In genomic region chr7:132734222-132734621, GRCm38 (mm10) we compare ENCODE assay signal across 12 mouse cellular contexts.
DNase-seq lines count a peak whose midpoint lies in the region; ATAC-seq and TF ChIP-seq lines count a peak whose summit lies in the region.
"Had no signal": no experiment of that assay in that cellular context is flagged by ENCODE, and none has a peak within 500 bp of the region (broad histone marks: within the 10 kb centered on the region; RNA-seq: fewer than 3 reads in every experiment).

No protein-coding gene starts in this region.

- no peak for DNase-seq in heart, embryonic 10.5 days (ENCODE audit: low spot score)
- no peak for DNase-seq in thymus, adult 2 months
- DNase-seq: cerebellum, adult 18-20 months; layer of hippocampus, adult 9-11 months; lung, postnatal 10 days had no signal

- WGBS in heart, embryonic 10.5 days = 82% methylated on average over 9 of the region's 9 CpGs
- WGBS in heart, embryonic 11.5 days (ENCODE audit: insufficient replicate concordance) = 78% methylated on average over 9 of the region's 9 CpGs
- WGBS in midbrain, embryonic 16.5 days = 79% methylated on average over 9 of the region's 9 CpGs
- WGBS in midbrain, embryonic 15.5 days = 82% methylated on average over 9 of the region's 9 CpGs
- WGBS in forebrain, embryonic 15.5 days = 81% methylated on average over 9 of the region's 9 CpGs
- WGBS in small intestine, adult 2 months = 91% methylated on average over 9 of the region's 9 CpGs
- 98% methylated on average over 9 of the region's 9 CpGs for WGBS in thymus, adult 2 months

- 0 out of 2 replicates have a peak, but pooled peaks cover 3% of the 10 kb centered on the region for H3K36me3 ChIP-seq in heart, embryonic 10.5 days
- no peaks in the 10 kb centered on the region for H3K36me3 ChIP-seq in heart, embryonic 11.5 days (ENCODE audit: control insufficient read depth, insufficient read depth, low read length)
- H3K36me3 ChIP-seq in midbrain, embryonic 16.5 days (ENCODE audit: control insufficient read depth, insufficient read depth, low read length) = no peaks in the 10 kb centered on the region
- H3K36me3 ChIP-seq in midbrain, embryonic 15.5 days (replicated peaks) = no peaks in the 10 kb centered on the region
- H3K36me3 ChIP-seq in forebrain, embryonic 15.5 days = no peaks in the 10 kb centered on the region
- H3K36me3 ChIP-seq in small intestine, adult 2 months (ENCODE audit: control insufficient read depth, insufficient read depth, low read length) = peaks cover 8% of the 10 kb centered on the region; the same call in 1 of the 2 replicates
- no peaks in the 10 kb centered on the region for H3K36me3 ChIP-seq in thymus, adult 2 months (ENCODE audit: control insufficient read depth, insufficient read depth, low read length)

- no peak for TF ChIP-seq CTCF in small intestine, adult 2 months (IDR thresholded peaks at IDR 0.05; ENCODE audit: extremely low read depth, insufficient read length, insufficient replicate concordance, low read depth, low read length)
- no peak for TF ChIP-seq CTCF in thymus, adult 2 months (IDR thresholded peaks at IDR 0.05; ENCODE audit: borderline replicate concordance, control insufficient read depth, extremely low read depth, insufficient read depth, low read length, poor library complexity)

- TF ChIP-seq POLR2A in small intestine, adult 2 months (IDR thresholded peaks at IDR 0.05; ENCODE audit: low read depth, low read length) = no peak
- no peak for TF ChIP-seq POLR2A in thymus, adult 2 months (IDR thresholded peaks at IDR 0.05; ENCODE audit: control insufficient read depth, extremely low read depth, insufficient read depth, low read length, poor library complexity)

- no peaks in the 10 kb centered on the region for H3K27me3 ChIP-seq in heart, embryonic 10.5 days (ENCODE audit: insufficient read depth, poor library complexity, severe bottlenecking)
- H3K27me3 ChIP-seq in heart, embryonic 11.5 days (ENCODE audit: control insufficient read depth, insufficient read depth, low read length) = no peaks in the 10 kb centered on the region
- H3K27me3 ChIP-seq in midbrain, embryonic 16.5 days (ENCODE audit: control insufficient read depth, insufficient read depth, low read depth, low read length) = no peaks in the 10 kb centered on the region
- H3K27me3 ChIP-seq in midbrain, embryonic 15.5 days (replicated peaks) = no peaks in the 10 kb centered on the region
- H3K27me3 ChIP-seq in forebrain, embryonic 15.5 days = no peaks in the 10 kb centered on the region
- H3K27me3 ChIP-seq in small intestine, adult 2 months (ENCODE audit: control insufficient read depth, insufficient read depth, low read length) = no peaks in the 10 kb centered on the region
- no peaks in the 10 kb centered on the region for H3K27me3 ChIP-seq in thymus, adult 2 months (ENCODE audit: control insufficient read depth, insufficient read depth, low read length)
- H3K27me3 ChIP-seq: embryonic facial prominence, embryonic 15.5 days had no signal

- ATAC-seq in heart, embryonic 11.5 days (replicated peaks; ENCODE audit: insufficient number of reproducible peaks, low FRiP score, low TSS enrichment) = no peak
- ATAC-seq in midbrain, embryonic 16.5 days = no peak
- ATAC-seq in midbrain, embryonic 15.5 days (replicated peaks) = no peak
- no peak for ATAC-seq in forebrain, embryonic 15.5 days (replicated peaks)

- H3K4me3 ChIP-seq in heart, embryonic 10.5 days = no peak overlapping the region
- H3K4me3 ChIP-seq in heart, embryonic 11.5 days (ENCODE audit: low read depth, low read length) = no peak overlapping the region
- H3K4me3 ChIP-seq in midbrain, embryonic 16.5 days (ENCODE audit: low read depth, low read length) = no peak overlapping the region
- H3K4me3 ChIP-seq in midbrain, embryonic 15.5 days = no peak overlapping the region
- no peak overlapping the region for H3K4me3 ChIP-seq in forebrain, embryonic 15.5 days
- H3K4me3 ChIP-seq in small intestine, adult 2 months (ENCODE audit: low read depth, low read length) = no peak overlapping the region
- no peak overlapping the region for H3K4me3 ChIP-seq in thymus, adult 2 months (ENCODE audit: control insufficient read depth, insufficient read depth, low read length)
- H3K4me3 ChIP-seq: embryonic facial prominence, embryonic 15.5 days had no signal

- no peaks in the 10 kb centered on the region for H3K9me3 ChIP-seq in heart, embryonic 10.5 days
- no peaks in the 10 kb centered on the region for H3K9me3 ChIP-seq in heart, embryonic 11.5 days (replicated peaks; ENCODE audit: control insufficient read depth, low read length)
- no peaks in the 10 kb centered on the region for H3K9me3 ChIP-seq in midbrain, embryonic 16.5 days (replicated peaks; ENCODE audit: control insufficient read depth, low read length, poor library complexity, severe bottlenecking)
- H3K9me3 ChIP-seq in midbrain, embryonic 15.5 days = no peaks in the 10 kb centered on the region
- no peaks in the 10 kb centered on the region for H3K9me3 ChIP-seq in forebrain, embryonic 15.5 days
- H3K9me3 ChIP-seq: embryonic facial prominence, embryonic 15.5 days; G1E had no signal

- H3K4me1 ChIP-seq in heart, embryonic 10.5 days = peaks cover 80% of the 10 kb centered on the region
- H3K4me1 ChIP-seq in heart, embryonic 11.5 days (ENCODE audit: control insufficient read depth, insufficient read depth, low read length) = peaks cover 31% of the 10 kb centered on the region
- H3K4me1 ChIP-seq in midbrain, embryonic 16.5 days (ENCODE audit: control insufficient read depth, insufficient read depth, low read length) = peaks cover 31% of the 10 kb centered on the region
- H3K4me1 ChIP-seq in midbrain, embryonic 15.5 days = peaks cover 39% of the 10 kb centered on the region
- H3K4me1 ChIP-seq in forebrain, embryonic 15.5 days = peaks cover 62% of the 10 kb centered on the region
- peaks cover 45% of the 10 kb centered on the region for H3K4me1 ChIP-seq in small intestine, adult 2 months (ENCODE audit: control insufficient read depth, insufficient read depth, insufficient read length, low read length)
- H3K4me1 ChIP-seq in thymus, adult 2 months (replicated peaks; ENCODE audit: control insufficient read depth, insufficient read depth, low read length) = peaks cover 16% of the 10 kb centered on the region

- peak overlapping the region; percentile 84; the same call in 1 of the 2 replicates for H3K27ac ChIP-seq in heart, embryonic 10.5 days
- H3K27ac ChIP-seq in heart, embryonic 11.5 days (ENCODE audit: low read depth, low read length) = no peak overlapping the region
- peak overlapping the region; percentile 46; the same call in 1 of the 2 replicates for H3K27ac ChIP-seq in midbrain, embryonic 16.5 days (ENCODE audit: low read length)
- H3K27ac ChIP-seq in midbrain, embryonic 15.5 days = no peak overlapping the region
- H3K27ac ChIP-seq in forebrain, embryonic 15.5 days (replicated peaks) = peak overlapping the region; percentile 81
- H3K27ac ChIP-seq in small intestine, adult 2 months (ENCODE audit: insufficient read depth, low read depth, low read length) = peak overlapping the region; percentile 41; the same call in 1 of the 2 replicates
- H3K27ac ChIP-seq in thymus, adult 2 months (ENCODE audit: control insufficient read depth, insufficient read depth, low read length) = no peak overlapping the region
- H3K27ac ChIP-seq: embryonic facial prominence, embryonic 15.5 days had no signal

- no peak overlapping the region for H3K4me2 ChIP-seq in heart, embryonic 11.5 days
- no peak overlapping the region for H3K4me2 ChIP-seq in midbrain, embryonic 16.5 days (ENCODE audit: low read length)
- no peak overlapping the region for H3K4me2 ChIP-seq in midbrain, embryonic 15.5 days
- no peak overlapping the region for H3K4me2 ChIP-seq in forebrain, embryonic 15.5 days (replicated peaks)
- H3K4me2 ChIP-seq: embryonic facial prominence, embryonic 15.5 days had no signal

- H3K9ac ChIP-seq in heart, embryonic 11.5 days (ENCODE audit: low read depth, low read length) = no peak overlapping the region
- H3K9ac ChIP-seq in midbrain, embryonic 16.5 days (ENCODE audit: low read depth, low read length) = no peak overlapping the region
- H3K9ac ChIP-seq in midbrain, embryonic 15.5 days = no peak overlapping the region
- no peak overlapping the region for H3K9ac ChIP-seq in forebrain, embryonic 15.5 days (replicated peaks)
- H3K9ac ChIP-seq: embryonic facial prominence, embryonic 15.5 days had no signal

Comparison
In these comparisons a context has a peak if more than half of its experiments do, and no peak if none do; other contexts are left out.
1. H3K27ac ChIP-seq: peak in heart, embryonic 10.5 days (single experiment), midbrain, embryonic 16.5 days (single experiment), forebrain, embryonic 15.5 days (single experiment) and small intestine, adult 2 months (single experiment); none in heart, embryonic 11.5 days (single experiment), midbrain, embryonic 15.5 days (single experiment) and thymus, adult 2 months (single experiment).